Mouse (Mus musculus): ENCODE results near the gene Vgll3. TPM values are rescaled to one million over a fixed set of nuclear protein-coding genes. Genes with fewer than 3 reads are reported as not detected.

Gene Vgll3
- total RNA-seq, 2 experiments from 2014 or later, result 3.2 to 4.8 TPM

- Histone ChIP-seq H3K4me3 (no peak overlapping the region), H3K27ac (no peak overlapping the region)
- intact Hi-C loops (cut with DNase I), result no loop called here
- no peak for TF ChIP-seq CTCF (IDR thresholded peaks at IDR 0.05)
- no peak for DNase-seq (ENCODE audit: extremely low spot score in 1 of 2, low spot score in 2 of 2)
Observed at GRCm38 (mm10) chr16:65867927-65868326, 52.9 kb downstream of the Vgll3 start.

DNA sequence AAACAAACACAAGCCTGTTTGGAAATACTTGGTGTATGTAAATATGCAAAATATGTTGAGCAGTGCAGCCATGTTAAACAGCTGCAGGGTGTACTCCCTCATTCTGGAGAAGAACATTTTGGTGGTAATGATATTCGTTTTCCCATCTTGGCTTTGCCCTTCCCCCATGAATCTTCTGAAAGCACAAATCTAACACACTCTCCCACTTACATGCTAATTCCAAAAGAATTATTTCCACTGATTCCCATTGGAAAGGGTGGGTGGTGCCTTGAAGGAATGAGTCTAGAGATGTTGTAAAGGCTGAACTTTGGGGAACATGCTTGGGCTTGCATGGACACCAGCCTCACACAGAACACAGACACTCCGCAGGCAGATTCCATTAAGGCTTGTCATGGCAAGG lies 53.9 kb downstream of the Vgll3 start:
- no peak for DNase-seq (ENCODE audit: extremely low spot score in 1 of 2, low spot score in 2 of 2)

GRCm38 (mm10) chr16:65888940-65889339 lies 73.9 kb downstream of the Vgll3 start:
- no peak for DNase-seq (ENCODE audit: extremely low spot score in 1 of 2, low spot score in 2 of 2)
- no peak overlapping the region for H3K4me3 ChIP-seq
- TF ChIP-seq CTCF (IDR thresholded peaks at IDR 0.05), result no peak

More for the DNA sequence above, 53.9 kb downstream of the Vgll3 start:
- Histone ChIP-seq H3K4me3 (no peak overlapping the region), H3K27ac (no peak overlapping the region)
- intact Hi-C loops (cut with DNase I), result no loop called here
- no peak for TF ChIP-seq CTCF (IDR thresholded peaks at IDR 0.05)

More at GRCm38 (mm10) chr16:65888940-65889339, 73.9 kb downstream of the Vgll3 start:
- no peak overlapping the region for H3K27ac ChIP-seq
- intact Hi-C loops (cut with DNase I), result no loop called here
